Mouse (Mus musculus): ENCODE results near the gene Itga6.

DNA sequence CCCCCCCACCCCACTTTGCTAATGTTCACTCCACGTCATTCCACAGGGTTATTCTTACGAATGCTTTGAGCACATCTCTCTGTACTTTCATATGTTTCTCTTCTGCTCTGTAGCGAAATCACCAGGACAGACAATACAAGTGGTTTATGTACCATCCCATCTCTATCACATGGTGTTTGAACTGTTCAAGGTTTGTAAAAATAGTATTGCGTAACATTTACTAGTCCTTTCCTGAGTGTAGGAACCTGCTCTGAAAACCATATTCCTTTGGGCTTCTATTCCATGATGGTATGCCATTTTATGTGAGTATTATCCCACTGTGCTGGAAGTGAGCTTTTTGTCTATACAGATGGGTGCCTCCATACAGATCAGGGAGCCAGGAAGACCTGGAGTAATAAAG lies 141.9 kb downstream of the Itga6 start:
- TF ChIP-seq POLR2A (IDR thresholded peaks at IDR 0.05; ENCODE audit: low read depth, low read length) (no peak), CTCF (IDR thresholded peaks at IDR 0.05; ENCODE audit: borderline replicate concordance, insufficient read depth, low read length) (no peak)
